Mouse (Mus musculus): ENCODE measurements around the gene Ranbp6.

Ranbp6 gene

GRCm38 (mm10) chr19:29805917-29806785 lies 6.6 kb downstream of the Ranbp6 start, which contains the start of gene 9930021J03Rik:
9930021J03Rik (minus strand) TSS chr19:29805989.
- peak; percentile 95 for DNase-seq (ENCODE audit: low read depth, low spot score)

- DNase-seq (ENCODE audit: low read depth, low spot score), result peak; percentile 52
Measured at GRCm38 (mm10) chr19:29805101-29805916, 7.5 kb downstream of the Ranbp6 start.

- DNase-seq (ENCODE audit: low read depth, low spot score), result no peak
Measured at GRCm38 (mm10) chr19:29803946-29804345, 8.8 kb downstream of the Ranbp6 start.

GRCm38 (mm10) chr19:29797371-29797770 lies 15.4 kb downstream of the Ranbp6 start:
- no peak for DNase-seq (ENCODE audit: low read depth, low spot score)

GRCm38 (mm10) chr19:29787997-29788396 lies 24.8 kb downstream of the Ranbp6 start:
- no peak for DNase-seq (ENCODE audit: low read depth, low spot score)

GRCm38 (mm10) chr19:29782914-29783313 lies 29.9 kb downstream of the Ranbp6 start:
- no peak for DNase-seq (ENCODE audit: low read depth, low spot score)
